Mouse (Mus musculus): Measurements from ENCODE around the gene Clec16a.

The Clec16a gene

DNA sequence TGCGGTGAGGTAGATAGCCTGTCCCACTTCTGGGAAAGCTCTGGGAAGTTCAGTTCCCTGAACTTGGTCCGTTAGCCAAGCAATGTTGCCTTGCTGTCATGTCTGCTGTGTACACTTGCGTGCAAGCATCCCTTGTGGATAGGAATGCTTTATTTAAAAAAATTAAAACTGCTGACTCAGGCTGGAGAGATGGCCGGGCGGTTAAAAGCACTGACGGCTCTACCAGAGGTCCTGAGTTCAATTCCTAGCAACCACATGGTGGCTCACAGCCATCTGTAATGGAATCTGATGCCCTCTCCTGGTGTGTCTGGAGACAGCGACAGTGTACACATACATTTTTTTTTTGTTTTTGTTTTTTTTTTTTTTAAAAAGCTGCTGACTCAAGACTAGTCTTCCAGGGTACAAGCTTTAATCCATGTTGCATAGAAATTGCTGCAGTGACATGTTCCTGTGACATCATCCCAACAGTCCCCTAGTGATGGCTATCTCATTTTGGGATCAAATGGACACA, 242.5 kb downstream of the Clec16a start:
- DNase-seq (ENCODE audit: low spot score): no peak

DNA sequence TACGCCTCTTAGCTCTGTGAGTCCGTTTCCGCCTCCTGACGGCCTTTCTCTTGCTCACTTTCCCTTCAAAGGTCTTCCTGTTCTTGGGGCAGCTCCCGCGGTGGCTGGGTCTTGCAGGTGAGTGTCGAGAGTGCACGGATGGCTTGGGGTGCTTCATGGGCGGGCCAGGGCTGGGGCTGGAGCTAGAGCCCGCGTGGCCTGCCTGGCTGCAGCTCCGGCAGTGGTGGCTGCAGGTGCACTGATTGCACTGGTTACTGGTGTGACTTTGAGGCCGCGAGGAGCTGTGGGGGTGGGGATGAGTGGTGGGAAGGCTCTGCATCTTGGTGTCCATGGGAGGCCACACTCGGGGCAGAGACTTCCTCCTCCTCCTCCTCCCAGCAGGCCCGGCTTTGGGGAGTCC, 243.1 kb downstream of the Clec16a start, which contains the start of gene Tnp2:
Tnp2 (minus strand) TSS at position 390 of the 400 bp plus-strand sequence.
- peak; percentile 45 for DNase-seq (ENCODE audit: low spot score)

DNA sequence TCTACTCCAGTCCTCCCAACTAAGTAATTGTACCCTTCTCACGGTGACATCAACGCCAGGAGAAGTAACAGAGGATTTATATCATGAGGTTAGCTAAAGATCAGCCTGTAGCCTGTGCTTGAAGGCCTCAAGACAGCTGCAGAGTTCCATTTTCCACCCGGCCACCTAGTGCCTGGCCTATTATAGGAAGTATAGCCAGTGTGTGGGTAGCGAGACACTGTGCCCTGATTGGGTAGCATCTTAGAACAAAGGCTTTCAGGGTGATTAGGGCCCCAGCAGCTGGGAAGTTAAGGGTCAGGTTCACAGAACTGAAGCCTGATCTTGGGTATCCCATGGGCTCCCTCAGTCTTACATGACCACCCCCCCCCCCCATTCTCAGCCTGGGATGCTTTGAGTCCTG, 243.7 kb downstream of the Clec16a start:
- DNase-seq (ENCODE audit: low spot score): no peak

DNA sequence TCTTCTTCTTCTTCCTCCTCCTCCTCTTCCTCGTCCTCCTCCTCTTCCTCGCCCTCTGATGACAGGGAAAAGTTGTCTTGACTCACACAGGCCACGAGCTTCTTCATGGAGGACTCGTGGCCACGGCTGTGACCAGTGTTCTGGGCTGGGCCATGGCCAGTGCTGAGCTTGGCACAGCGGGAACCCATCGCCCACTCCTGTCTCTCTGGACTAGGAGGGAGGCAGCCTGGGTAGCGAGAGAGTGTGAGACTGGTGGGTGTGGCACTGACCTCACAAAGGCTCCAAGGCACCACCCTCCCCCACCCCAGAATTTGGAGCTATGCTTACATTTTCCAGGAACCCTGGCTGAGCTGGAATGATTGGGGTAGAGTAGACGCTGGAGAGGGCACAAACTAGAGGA, 245.6 kb downstream of the Clec16a start, which contains the start of gene Prm3:
Prm3 (minus strand) TSS at position 213 of the 400 bp plus-strand sequence.
- DNase-seq (ENCODE audit: low spot score): no peak

Data from T-cell, adult 2 months (primary cell).